Mouse (Mus musculus) activated CD4-positive, CD25-positive, alpha-beta regulatory T cell, adult 4 months (primary cell): ENCODE measurements around the gene Meltf. TPM values are rescaled to one million over a fixed set of nuclear protein-coding genes. Genes with fewer than 3 reads are reported as not detected.

Experiments
- ATAC-seq: one replicate; pipeline ENCODE4 v1.8.0; 2017
- polyA plus RNA-seq, 2 experiments: library from polyadenylated mRNA; unstranded; fragments of 100-300 nt; shearing (Covaris generic); gene quantifications; one replicate each; pipeline ENCODE4 v1.2.1; 2017

Gene Meltf
- polyA plus RNA-seq, 2 experiments from 2014 or later, result not detected

DNA sequence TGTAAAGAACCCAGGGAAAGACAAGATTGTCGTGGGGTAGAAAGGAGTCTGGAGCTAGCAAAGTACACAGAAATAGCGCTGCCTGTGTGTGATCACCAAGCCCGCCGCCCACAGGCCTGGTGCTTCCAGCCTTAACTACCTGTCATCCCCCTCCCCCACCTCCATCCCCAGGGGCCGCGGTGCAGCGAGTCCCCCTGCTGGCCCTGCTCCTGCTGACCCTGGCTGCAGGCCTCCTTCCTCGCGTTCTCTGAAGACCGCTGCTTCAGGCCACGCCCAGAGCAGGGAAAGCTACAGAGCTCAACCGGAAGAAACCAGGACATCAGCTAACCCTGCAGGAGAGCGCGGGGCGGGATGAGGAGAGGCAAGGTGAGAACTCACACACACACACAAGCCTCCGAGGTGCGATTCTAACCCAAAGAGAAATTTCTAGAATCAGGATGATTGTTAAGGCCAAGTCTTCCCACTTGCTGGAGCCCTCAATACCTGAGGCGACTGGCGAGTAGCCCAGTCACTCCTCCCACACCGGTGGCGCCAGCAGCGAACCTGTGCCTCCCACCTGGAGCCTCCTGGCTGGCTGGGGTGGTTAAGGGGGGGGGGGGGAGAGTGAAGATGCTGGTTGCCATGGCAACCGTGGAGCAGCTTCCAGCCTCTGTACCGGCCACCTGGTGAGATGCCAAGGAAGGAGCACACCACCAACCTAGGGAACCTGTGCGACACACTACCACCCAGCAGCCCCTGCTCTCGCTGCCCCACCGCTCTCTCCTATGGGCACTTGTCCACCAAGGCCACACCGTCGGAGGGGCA lies 18.6 kb downstream of the Meltf start:
- ATAC-seq, result no peak

DNA sequence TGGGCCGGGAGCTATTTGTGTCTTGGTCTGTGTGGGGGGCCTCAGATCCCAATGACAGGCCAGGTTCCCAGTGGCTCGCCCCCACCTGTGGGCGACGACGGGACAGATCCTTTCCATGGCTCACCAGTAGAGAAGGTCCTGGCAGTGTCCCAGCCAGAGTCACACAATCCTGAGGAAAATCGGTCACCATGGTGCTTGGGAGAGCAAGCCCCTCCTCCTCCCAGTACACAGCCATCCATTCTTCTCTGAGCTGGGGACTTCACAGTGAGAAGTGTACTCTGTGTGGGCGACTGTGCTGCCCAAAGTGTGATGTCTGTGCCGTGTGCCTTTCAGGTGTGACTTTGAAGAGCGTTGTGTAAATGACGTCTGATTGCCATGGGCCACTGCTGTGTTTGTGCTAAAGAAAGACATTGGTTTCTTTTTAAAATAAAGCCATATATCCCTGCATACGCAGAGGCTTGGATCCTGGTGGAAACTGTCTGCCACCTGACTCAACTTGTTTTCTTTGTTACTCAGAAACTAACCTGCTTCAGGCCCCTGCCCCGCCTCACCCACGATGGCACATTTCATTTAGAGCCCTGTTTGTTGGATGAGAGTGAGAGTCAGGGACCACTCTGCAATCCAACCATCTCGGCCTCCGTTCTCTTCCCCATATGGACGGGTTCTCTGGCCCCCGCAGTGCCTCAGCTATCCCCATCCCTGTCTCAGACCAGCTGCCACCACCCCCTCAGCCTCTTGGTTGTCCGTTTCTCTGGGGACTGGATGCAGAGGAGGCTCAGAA lies 20.1 kb downstream of the Meltf start:
- ATAC-seq, result no peak

DNA sequence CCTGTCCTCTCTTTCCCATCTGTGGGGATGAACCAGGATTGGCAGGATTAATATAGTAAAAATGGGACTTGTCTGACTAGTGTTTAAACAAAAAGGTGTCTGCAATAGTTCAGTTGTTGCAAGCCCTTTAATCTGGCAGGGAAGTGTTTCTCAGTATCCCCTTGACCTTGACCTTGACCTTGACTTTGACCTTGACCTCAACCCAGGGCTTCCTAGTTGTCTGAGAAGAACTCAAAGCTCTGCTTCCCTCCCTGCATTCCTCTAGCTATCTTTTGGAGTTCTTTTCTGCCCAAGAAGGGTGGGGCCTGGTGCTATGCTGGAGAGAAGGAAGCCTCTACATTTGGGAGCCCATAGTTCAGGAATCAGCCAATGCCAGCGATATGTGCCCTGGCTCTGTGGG lies 23.3 kb downstream of the Meltf start:
- no peak for ATAC-seq

DNA sequence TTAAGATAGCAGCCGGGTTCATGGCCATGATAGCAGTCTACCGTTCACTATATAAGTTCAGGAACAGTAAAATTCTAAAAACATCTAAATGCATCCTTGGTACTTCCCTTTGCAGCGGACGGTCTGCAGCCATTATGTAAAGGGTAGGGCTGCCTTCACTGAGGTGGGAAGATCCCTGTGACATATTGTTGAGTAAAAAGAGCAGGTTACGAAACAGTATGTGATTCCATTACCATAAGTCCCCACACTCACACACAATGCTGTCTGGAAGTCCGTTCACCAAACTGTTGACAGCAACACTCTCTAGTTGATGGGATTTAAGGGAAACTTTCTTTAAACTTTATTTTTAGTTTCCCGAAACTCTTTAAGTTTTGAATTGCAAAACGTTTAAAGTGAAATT lies 24.6 kb downstream of the Meltf start:
- no peak for ATAC-seq

DNA sequence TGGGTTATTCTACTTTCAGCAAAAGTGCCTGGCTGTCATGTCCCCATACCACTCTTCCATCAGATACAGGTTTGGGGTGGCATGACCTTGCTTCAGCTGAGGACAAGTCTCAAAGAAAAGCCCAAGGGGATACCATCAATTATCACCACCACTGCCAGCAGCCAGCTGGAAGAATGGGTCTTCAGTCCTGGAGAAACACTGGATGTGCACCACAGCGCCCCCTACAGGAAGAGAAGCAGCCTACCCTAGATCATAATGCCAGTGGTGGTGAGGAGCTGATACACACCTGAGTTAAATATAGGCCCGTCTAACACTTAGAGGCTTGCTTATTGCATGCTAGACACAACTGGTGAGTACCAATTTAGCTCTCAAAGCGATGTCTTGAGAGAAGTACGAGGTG lies 26.7 kb downstream of the Meltf start:
- ATAC-seq, result no peak

DNA sequence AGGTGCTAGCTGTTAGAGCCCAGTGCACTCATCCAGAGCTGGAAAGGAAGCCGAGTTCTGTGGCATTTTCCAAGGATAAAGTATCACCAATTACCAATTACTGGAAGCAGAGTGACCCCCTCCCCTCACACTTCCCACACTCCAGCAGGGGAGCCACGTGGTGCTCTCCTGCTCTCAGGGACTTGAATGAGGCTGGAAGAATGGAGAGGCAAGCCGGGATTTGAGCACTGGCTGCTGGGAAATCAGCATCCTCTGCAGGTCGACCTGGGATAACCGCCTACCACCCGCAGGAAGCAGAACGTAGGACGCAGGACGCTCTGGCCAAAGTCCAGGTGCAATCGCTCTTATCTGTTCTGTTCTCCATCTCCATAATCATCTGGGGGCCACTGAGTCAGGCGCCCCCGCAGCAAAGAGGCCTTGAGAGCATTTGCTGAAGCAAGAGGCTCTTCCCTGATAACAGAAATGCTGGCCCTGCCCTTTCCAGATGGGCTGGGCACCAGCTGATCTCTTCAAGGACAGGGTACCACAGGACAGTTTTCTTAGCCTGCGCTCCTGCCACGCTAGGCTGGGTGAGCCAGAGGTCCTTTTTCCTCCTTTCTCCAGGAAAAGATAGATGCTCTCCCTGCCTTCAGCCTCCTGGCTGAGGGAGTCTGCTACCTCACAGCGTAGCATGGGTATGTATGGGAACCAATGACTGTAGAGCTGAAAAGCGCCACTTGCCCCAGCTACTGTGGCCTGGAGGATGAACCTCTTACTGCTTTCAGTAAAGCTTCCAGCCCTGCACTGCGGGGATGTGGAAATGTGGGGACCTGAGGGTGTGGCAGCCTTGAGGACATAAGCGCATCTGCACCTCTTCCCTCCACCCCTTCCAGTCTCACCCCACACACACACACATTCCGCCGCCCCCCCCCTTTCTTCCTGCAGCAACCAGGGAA lies 27.5 kb downstream of the Meltf start:
- no peak for ATAC-seq

DNA sequence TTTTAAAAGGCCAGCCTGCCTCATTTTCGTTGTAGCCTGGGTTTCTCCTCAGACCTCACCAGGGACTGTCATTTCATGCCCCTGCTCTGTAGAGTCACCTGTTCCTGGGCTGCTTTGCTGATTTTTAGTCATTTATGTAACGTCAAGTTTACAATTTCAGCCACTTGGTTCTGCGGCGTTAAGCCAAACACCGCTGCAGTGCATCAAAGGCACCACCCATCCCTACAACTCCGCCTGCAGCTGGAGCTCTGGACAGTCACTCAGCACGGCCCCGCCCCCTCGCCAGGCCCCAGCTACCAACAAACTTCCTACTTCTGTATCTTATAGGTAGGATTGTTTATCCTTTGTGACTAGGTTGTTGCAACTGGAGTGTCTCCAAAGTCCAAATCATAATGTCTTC lies 28.3 kb downstream of the Meltf start:
- ATAC-seq, result no peak

DNA sequence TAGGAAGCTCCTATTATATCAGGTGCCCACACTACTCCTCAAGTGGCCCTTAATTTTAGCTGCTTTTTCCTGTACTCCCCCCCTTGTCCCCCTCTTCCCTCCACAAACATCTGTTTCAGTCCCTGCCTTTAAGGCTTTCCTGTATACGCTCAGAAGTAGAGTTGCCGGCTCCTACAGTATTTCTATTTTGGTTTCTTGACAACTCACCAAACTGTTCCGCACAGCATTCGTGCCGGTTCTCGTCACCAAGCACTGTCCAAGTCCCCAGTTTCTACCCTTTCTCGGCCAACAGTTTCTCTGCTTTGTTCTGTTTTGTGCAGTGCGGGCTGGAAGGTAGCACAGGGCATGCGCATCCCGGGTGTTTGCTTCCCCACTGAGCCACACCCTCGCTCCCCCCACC lies 30.3 kb downstream of the Meltf start:
- ATAC-seq, result no peak

DNA sequence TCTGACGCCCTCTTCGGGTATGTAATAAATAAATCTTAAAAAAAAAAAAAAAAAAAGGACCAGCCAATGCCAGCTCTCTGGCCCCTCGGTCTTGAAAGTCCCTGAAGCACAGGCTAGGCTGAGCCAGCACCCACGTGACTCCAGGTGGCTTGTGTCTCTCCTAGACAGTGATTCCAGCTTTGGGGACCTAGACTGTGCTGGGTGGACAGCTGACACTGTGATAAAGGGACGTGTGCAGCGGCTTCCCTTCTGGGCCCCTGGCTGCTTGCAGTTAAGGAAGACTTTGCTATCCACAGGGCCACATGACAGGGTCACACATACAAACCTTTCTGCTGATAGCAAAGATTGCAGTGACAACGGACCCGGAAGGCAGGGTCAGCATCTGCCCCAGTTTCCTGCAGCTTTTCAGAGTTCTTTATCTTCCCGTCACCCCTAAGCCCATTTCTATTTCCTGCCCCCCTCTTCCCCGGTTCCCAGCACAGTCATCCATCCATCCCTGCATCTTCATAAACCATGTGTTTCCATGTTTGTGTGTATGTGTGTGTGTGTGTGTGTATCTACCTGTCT lies 31.8 kb downstream of the Meltf start:
- no peak for ATAC-seq

DNA sequence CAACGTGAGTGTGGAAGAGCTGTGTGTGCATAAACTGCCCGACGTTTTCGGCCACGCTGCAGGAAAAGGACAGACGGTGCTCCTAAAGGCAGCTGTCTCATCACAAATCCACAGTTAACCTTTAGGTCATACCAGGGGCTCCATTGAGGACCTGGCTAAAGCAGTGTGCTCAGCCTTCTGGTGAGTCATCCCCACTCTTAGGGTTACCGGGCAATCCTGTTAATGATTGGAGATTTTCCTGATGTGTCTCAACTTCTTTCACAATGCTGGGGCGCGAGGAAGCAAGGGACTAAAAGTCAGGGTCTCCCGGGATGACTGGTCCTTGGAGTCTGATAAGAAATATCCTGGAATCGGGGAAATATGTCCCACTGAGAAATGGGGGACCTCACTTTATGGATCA lies 39.2 kb downstream of the Meltf start:
- ATAC-seq, result no peak

DNA sequence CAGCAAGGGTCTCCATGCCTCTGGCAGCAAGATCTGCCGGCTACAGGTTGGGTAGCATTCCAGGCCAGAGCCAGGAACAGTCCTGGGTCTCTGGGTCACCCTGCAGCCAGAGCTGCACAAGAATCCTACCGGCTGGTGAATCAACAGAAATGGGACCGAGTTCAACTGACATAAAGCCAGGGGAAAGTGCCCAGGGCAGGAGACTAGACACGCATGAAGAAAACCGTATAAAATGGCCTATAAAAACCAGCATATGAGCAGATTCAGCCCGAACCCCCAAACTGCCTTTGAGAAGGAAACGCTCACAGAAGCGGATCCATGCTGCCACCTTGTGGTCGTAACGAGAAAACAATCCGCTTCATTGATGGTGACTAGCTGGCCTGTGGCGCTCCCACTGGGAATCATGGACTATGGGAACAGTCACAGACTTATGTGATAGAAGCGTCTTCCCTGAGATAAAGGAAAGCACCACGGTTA lies 39.7 kb downstream of the Meltf start:
- no peak for ATAC-seq

DNA sequence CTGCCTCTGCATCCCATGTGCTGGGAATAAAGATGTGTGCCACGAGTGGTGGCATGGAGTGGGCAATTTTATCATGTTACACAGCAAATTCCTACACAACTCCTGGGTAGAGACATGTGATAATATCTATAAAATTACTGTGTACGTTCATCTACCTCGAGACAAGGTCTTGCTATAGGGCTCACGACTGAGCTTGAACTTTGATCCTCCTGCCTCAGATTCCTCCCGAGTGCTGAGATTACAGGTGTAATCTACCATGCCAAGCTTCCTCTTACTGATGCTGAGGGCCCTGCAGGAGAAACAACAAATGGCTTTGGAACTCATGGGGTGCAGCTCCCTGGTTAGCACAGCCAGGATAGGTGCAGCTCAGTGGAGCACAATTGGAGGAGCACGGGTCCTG lies 45.8 kb downstream of the Meltf start:
- no peak for ATAC-seq

DNA sequence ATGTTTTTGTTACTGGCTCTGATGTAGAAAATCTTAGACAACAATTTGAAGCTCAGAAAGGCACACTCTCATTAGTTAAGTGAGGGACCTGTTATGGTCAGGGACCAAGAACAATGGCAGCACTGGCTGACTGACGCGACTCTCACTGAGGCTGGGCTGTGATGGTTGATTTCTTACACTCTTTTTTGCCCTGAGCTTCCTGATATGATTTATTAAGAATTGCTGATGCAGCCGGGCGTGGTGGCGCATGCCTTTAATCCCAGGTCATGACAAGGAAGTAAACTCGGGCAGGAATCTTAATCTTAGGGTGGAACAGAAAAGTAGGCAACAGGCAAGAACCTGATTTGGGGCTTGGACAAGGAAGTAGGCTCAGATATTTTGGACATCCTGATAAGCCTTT lies 47.5 kb downstream of the Meltf start:
- no peak for ATAC-seq

DNA sequence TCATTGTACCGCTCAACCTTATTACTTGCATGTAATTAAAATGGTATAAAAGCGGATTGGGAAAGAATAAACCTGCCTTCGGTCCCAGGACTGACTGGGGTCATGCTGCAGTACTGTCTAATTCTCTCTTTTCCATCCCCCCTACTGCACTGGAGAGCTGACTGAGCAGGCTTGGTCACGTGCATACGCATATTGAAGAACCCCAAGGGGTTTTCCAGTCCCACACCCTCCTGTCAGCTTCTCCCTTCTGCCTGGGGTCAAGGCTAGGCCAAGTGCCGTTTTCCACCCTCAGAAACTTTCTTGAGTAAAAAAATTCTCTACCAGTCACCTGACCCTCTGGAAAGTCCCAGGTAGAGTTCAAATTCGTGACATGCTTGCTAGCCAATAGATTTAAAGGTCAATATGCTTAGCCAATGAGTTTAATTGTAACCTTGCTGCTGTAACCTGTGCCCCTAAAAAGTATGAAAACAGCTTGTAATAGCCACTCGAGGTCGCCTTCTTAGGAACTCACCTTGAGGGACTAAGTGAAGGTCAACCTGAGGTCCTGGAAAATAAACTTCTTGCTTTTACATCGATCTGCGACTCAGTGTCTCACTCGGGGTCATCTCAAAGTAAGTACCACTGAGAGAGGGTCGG lies 48.1 kb downstream of the Meltf start:
- ATAC-seq, result peak; percentile 49

DNA sequence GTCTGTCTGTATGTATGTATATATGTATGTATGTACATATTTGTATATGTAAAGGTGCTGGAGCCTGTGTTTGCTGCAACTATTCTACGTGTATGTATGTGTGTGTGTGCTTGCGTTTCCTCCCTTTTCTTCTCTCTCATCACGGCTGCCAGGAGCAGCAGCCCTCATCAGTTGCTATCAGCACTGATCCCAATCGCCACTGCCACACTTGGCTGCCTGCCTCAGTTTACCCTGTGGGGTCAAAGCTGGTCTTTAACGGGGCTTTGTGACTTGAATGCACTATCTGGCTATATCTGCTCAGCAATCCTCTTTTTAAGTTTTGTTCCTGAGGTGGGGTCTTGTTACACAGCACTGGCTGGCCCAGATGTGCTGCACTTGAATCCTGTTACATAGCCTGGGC lies 48.8 kb downstream of the Meltf start:
- no peak for ATAC-seq

DNA sequence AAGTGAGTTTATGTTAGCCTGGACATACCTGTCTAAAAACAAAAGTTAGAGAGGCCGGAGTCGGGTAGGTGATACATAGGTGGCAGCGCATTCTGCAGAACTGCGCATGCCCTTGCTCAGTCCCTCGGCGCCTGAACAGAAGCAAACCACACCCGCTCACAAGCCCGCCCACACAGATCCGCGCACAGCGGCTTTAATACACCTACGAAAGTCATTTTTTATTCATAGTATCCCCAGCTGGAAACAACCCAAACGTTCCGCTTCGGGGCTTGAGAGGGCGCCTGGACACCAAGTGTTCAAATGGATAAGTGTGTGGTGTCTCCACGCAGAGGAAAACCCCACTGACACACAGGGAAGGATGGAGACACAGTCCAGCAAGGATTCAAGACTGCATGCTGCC lies 52.7 kb downstream of the Meltf start:
- peak; percentile 15 for ATAC-seq

DNA sequence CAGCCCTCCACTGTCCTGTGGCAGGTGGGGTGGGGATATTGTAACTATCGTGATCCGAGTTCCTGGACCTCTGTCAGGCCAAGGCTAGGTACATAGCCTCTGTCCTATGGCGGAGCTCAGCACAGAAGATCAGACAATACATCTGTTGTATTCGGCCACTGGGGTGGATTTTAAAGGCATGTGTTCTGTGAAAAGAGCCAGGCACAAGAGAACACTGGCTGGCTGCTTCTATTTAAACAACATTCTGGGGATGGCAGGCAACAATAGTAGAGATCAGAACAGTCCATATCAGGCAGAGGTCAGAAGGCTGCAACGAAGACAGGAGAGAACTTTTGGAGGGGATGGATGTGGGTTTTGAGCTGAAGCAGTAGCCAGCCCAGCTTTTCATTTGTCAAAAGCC lies 53.6 kb downstream of the Meltf start:
- no peak for ATAC-seq

DNA sequence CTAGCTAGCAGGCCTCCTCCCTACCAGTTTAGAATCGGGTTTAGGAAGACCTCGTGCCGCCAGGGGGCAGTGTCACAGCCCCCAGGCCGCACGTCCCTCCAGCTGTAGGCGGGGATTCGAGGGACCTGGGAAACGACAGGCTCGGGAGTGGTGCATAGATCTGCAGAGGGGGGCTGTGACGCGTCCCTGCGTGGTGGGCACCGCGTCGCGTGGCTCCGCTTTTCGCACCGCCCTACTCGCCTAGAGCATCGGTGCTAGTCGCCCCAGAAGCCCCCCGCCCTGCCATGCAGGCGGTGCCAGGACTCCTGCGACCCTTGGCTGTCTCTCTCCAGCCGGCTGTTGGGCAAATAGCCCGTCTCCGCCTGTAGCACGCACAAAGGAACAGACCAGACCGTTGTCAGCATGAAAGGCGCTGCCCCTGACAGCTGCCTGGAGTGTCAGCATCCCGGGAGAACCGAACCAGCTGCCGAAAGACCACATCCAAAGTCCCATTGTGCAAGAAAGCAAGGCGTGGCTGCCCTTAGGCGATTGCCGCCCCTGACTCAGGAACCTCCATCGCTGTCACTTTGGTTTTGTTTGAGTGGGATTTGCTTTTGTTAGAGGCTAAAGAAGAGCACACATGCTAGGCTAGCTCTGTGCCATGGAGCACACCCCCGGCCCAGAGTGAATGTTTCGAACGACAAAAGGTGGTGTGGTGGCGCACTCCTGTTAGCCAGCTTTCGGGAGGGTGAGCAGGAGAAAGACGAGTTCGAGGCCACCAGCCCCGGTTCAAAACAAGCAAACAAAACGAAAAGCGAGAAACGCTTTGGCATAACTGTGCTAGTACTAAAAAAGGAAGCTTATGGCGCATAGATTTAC lies 54.5 kb downstream of the Meltf start:
- peak; percentile 51 for ATAC-seq

DNA sequence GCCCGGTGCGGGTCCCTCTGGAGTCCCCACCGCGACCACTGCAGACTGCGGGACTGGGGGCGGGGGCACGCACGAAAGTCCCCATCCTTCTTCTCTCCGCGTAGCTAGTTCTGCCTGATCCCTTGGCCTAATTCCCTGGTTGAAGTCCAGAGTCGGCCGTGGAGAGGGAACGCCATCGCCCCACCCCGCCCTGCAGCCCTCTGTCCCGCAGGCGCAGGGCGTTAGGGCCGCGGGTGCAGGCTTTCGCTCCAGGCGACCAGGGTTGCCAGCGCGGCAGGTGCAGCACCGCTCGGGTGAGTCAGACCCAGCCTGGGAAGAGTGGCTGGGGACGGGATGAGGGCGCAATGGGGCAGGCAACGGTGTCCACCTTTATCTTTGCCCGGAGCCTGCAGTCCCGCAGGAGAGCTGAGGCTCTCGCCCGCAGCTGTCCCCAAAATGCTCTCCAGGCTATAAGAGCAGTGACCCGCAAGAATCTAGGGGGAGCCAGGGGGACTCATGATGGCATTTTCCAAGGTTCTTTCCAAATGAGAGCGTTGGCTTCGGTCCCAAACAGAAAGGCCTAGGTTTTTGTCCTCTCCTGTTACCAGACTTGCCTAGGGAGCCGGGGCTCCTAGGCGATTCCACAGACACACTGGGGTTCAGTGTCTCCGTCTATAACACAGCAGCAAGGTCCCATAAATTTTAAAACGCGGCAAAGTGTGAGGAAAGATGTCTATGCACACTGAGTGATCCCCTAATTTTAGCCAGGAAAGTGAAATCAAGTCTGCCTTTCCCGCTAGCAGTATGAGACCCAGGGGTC lies 55.3 kb downstream of the Meltf start, which contains the start of gene Pigz:
Gene Pigz (plus strand): TSS at position 101 of the 799 bp plus-strand sequence.
- no peak for ATAC-seq

DNA sequence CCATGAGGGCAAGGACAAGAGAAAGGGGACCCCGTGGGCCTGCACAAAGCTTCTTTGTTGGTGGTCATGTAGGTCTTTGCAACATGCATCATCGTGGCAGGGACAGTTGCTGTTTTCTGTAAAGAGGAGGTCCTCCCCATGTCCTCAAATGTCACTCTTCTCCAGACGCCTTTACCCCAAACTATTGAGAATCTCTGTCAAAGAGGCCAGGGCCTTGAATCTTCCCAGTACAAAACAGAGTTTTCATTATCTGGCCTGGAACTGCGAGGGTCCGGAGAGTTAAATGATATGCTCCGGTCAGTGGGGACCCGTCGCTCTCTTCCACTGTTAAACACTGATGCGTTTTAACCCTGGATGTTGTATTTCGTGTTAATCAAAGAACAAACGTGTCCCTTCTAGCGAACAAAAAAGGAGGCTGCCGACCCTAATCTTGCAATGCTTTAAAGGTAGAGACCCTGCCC lies 56.0 kb downstream of the Meltf start:
- ATAC-seq, result no peak
